Mouse (Mus musculus) lung, adult 2 months (tissue): ENCODE measurements around the gene Foxp1.

Source experiments
- CTCF ChIP-seq: fragments of 200-500 bp; IDR thresholded peaks from 2 replicates; pipeline ENCODE4 v1.5.1; 2011; ENCODE audit warnings: mild to moderate bottlenecking, low read length, control low read depth; ENCODE audit not compliant: insufficient read depth
- POLR2A ChIP-seq: fragments of 200-500 bp; IDR thresholded peaks from 2 replicates; pipeline ENCODE4 v1.6.1; 2011; ENCODE audit warnings: low read depth, mild to moderate bottlenecking, control low read depth, low read length, borderline replicate concordance; ENCODE audit errors: extremely low read depth

DNA sequence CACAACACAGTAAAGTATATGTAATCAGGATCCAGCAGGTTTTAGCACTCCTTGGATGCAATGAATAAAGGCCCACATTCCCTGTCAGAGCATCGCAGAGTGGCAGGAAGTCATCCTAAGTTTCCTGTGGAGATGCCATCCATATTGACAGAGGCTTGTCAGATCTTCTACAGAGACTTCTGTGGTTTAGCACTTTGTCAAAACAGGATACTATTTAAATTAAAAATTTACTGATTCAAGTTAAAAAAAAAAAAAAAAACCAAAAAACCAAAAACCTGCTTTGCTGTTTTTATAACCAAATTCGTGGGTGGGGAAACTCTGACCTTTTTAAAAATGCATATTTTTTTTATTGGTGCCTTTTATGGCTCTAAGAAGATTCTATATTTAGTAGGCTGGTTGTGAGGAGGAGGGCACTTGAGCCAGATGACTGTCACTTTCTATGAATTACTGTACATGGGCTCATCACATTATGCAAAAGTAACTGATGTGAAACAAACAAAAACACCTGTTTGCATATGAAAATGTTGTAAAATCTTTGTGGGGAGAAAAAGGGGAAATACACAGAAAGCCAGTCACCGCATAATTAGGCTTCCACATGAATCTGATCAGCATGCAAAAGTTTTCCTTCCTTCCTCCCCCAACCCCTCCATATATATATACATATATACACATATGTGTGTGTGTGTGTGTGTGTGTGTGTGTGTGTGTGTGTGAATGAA lies 472.1 kb downstream of the Foxp1 start:
- TF ChIP-seq CTCF (no peak), POLR2A (no peak)
